Mouse (Mus musculus) spleen, adult 2 months (tissue): Measurements from ENCODE around the gene B4galnt4.

Experiments
- CTCF ChIP-seq: fragments of 200-500 bp; IDR thresholded peaks from 2 replicates; pipeline ENCODE4 v1.5.1; 2011; ENCODE audit warnings: mild to moderate bottlenecking, inconsistent platforms; ENCODE audit not compliant: insufficient read depth, insufficient read length, insufficient replicate concordance; ENCODE audit errors: extremely low read depth
- POLR2A ChIP-seq: fragments of 200-500 bp; IDR thresholded peaks from 2 replicates; pipeline ENCODE4 v1.6.1; 2011; ENCODE audit warnings: low read depth, low read length, inconsistent platforms

DNA sequence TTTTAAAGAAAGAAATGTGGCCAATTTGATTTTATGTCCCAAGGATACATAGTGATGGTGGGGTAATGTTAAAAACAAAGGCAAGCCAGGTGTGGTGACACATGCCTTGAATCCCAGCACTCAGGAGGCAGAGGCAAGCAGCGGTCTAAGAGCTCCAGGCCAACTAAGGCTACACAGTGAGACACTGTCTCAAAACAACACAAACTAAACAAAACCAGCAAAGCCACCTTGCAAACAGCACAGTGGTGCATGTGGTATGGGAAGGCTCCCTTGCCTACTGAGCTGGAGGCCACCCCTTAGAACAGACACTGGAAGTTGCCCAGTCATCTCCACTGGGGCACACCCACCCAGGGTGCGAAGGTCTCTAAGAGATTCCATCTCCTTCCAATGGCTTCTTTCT, 975 bp upstream of the B4galnt4 start:
- TF ChIP-seq POLR2A, result no peak
- no peak for TF ChIP-seq CTCF
